Mouse (Mus musculus) midbrain, postnatal 0 days (tissue): Measurements from ENCODE around the gene 4933428G20Rik. TPM values are rescaled to one million over a fixed set of nuclear protein-coding genes. Genes with fewer than 3 reads are reported as not detected.

Experiments used
- ATAC-seq: fragments of 200-750 bp; cut with Nextera tagmentation; 2 replicates; pipeline ENCODE4 v1.8.0; 2017; ENCODE audit warnings: moderate number of reproducible peaks, mild to moderate bottlenecking, moderate TSS enrichment, moderate library complexity; ENCODE audit not compliant: low FRiP score
- DNase-seq: peaks from one replicate; pipeline ENCODE4 v3.0.0-alpha.2; 2015; ENCODE audit warnings: low spot score
- H3K27ac ChIP-seq: fragments of 300-500 bp; sonication (generic); 2 replicates; pipeline ENCODE4 v1.5.1; 2014; ENCODE audit warnings: low read depth, mild to moderate bottlenecking, low read length, mixed read lengths
- H3K27me3 ChIP-seq: fragments of 300-500 bp; sonication (generic); 2 replicates; pipeline ENCODE4 v1.6.1; 2014; ENCODE audit warnings: low read length, control low read depth, mixed read lengths; ENCODE audit not compliant: insufficient read depth
- H3K36me3 ChIP-seq: fragments of 300-500 bp; sonication (generic); 2 replicates; pipeline ENCODE4 v1.6.1; 2014; ENCODE audit warnings: low read length, control low read depth, mixed read lengths; ENCODE audit not compliant: insufficient read depth
- H3K4me1 ChIP-seq: fragments of 300-500 bp; sonication (generic); 2 replicates; pipeline ENCODE4 v1.6.1; 2014; ENCODE audit warnings: mild to moderate bottlenecking, control low read depth, antibody characterized with exemption, low read length, mixed read lengths; ENCODE audit not compliant: insufficient read depth
- H3K4me2 ChIP-seq: fragments of 300-500 bp; sonication (generic); 2 replicates; pipeline ENCODE4 v1.6.1; 2014; ENCODE audit warnings: low read depth, mild to moderate bottlenecking, low read length, mixed read lengths; ENCODE audit not compliant: poor library complexity, severe bottlenecking
- H3K4me3 ChIP-seq: fragments of 300-500 bp; sonication (generic); 2 replicates; pipeline ENCODE4 v1.5.1; 2014; ENCODE audit warnings: low read depth, mild to moderate bottlenecking, low read length, moderate library complexity
- H3K9ac ChIP-seq: fragments of 300-500 bp; sonication (generic); replicated peaks from 2 replicates; pipeline ENCODE4 v1.6.1; 2014; ENCODE audit warnings: mild to moderate bottlenecking, low read length, moderate library complexity, mixed read lengths; ENCODE audit not compliant: poor library complexity, severe bottlenecking
- H3K9me3 ChIP-seq: fragments of 300-500 bp; sonication (generic); 2 replicates; pipeline ENCODE4 v1.6.1; 2016; ENCODE audit warnings: low read length, control low read depth
- CTCF ChIP-seq: IDR thresholded peaks from 2 replicates; pipeline ENCODE4 v1.5.1; 2016; ENCODE audit warnings: antibody characterized with exemption, mild to moderate bottlenecking
- WGBS: fragments of 180-500 bp; shearing (Covaris S2); extraction: QIAGEN DNeasy Blood & Tissue Kit; methylation state at CpG from one replicate; pipeline ENCODE4 v1.1.7; 2014; 5-methylcytosine and 5-hydroxymethylcytosine counted together
- polyA plus RNA-seq: library from polyadenylated mRNA; unstranded; fragments of >200 nt; fragmentation: Nextera tagmentation; extraction: Ambion mirVana; gene quantifications from 2 replicates; pipeline ENCODE4 v1.2.1, GENCODE M21; 2015
- total RNA-seq: library from RNA; depleted of rRNA; stranded (reverse); fragments of >200 nt; gene quantifications from 2 replicates; pipeline ENCODE4 v1.2.3, GENCODE M21; 2014

4933428G20Rik gene
- total and polyA plus RNA-seq, 2 experiments from 2014 or later, result 0.91 TPM; not detected in 1

- H3K9me3 ChIP-seq, result no peaks in the 10 kb centered on the region
- TF ChIP-seq CTCF, result no peak
- WGBS, result 65% methylated on average over 5 of the region's 5 CpGs
- DNase-seq (no peak), ATAC-seq (no peak)
- no peak overlapping the region for H3K9ac ChIP-seq
- H3K36me3 ChIP-seq, result peaks cover 44% of the 10 kb centered on the region
- no peak overlapping the region for H3K4me2 ChIP-seq
- 0 out of 2 replicates have a peak, but pooled peaks cover 7% of the 10 kb centered on the region for H3K27me3 ChIP-seq
- no peak overlapping the region for H3K4me3 ChIP-seq
- peaks cover 4% of the 10 kb centered on the region; the same call in 1 of the 2 replicates for H3K4me1 ChIP-seq
- H3K27ac ChIP-seq, result no peak overlapping the region
Measured at GRCm38 (mm10) chr11:97530961-97531360, 30.8 kb upstream of the 4933428G20Rik start.

GRCm38 (mm10) chr11:97530069-97530468, 29.9 kb upstream of the 4933428G20Rik start:
- TF ChIP-seq CTCF, result no peak
- Histone ChIP-seq H3K4me2 (no peak overlapping the region), H3K9ac (no peak overlapping the region), H3K9me3 (no peaks in the 10 kb centered on the region), H3K4me1 (peaks cover 4% of the 10 kb centered on the region; the same call in 1 of the 2 replicates), H3K4me3 (no peak overlapping the region), H3K27ac (no peak overlapping the region), H3K27me3 (0 out of 2 replicates have a peak, but pooled peaks cover 7% of the 10 kb centered on the region), H3K36me3 (peaks cover 49% of the 10 kb centered on the region)
- WGBS, result 85% methylated on average over 5 of the region's 6 CpGs
- ATAC-seq, result no peak
- DNase-seq, result no peak

DNA sequence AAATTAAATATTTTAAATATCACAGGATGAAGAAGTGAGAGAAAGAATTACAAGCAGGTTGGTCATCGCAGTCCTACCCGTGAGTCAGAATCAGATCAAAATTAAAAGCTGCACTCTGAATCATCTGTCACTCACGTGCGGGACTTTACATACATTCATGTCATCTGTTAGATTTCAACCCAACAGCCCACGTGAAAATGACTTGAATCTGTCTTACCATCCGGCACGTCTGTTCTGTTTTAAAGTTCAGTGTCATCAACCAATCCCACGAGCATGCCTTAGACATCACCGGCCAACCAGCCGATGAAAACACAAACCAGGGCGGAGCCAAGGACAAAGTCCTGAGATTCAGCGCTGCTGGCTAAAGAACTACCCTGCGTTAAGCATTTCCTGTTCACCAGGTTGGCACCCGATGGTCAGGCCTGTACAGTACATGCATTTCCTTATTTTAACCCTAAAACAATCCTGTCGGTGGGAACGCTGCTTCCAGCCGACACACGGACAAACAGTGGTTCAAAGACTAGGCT, 28.2 kb upstream of the 4933428G20Rik start:
- DNase-seq (no peak), ATAC-seq (no peak)
- peaks cover 41% of the 10 kb centered on the region for H3K36me3 ChIP-seq
- H3K9me3 ChIP-seq, result no peaks in the 10 kb centered on the region
- no peak overlapping the region for H3K27ac ChIP-seq
- TF ChIP-seq CTCF, result no peak
- no peaks in the 10 kb centered on the region for H3K27me3 ChIP-seq
- no peak overlapping the region for H3K4me2 ChIP-seq
- peaks cover 5% of the 10 kb centered on the region for H3K4me1 ChIP-seq
- 80% methylated on average over 18 of the region's 18 CpGs for WGBS
- H3K4me3 ChIP-seq, result no peak overlapping the region
- H3K9ac ChIP-seq, result no peak overlapping the region

DNA sequence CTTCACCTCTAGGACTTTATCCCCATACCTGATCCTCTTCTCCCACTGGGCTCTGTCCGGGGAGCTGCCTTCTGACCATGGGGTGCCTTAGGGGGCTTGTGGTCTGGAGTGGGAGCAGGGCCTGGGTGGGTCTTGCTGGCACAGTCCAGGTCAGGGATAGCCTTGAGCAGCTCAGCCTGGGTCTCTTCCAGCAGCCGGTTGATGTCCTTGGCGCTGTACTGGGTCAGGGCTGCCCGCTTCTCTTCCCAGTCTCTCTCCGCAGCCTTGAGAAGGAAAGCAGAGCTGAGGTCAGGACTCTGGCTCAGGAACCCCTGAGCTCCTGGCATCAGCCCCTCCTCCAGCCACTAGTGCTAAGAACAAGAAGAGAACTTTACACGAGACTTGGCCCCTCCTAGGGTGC, 25.2 kb upstream of the 4933428G20Rik start:
- 81% methylated on average over 6 of the region's 6 CpGs for WGBS
- H3K4me1 ChIP-seq, result peaks cover 2% of the 10 kb centered on the region; the same call in 1 of the 2 replicates
- DNase-seq (no peak), ATAC-seq (no peak)
- H3K9me3 ChIP-seq, result no peaks in the 10 kb centered on the region
- H3K9ac ChIP-seq, result 0 out of 2 replicates have a peak overlapping the region, but pooled peaks have one; percentile 19
- peaks cover 56% of the 10 kb centered on the region for H3K36me3 ChIP-seq
- no peak overlapping the region for H3K4me3 ChIP-seq
- TF ChIP-seq CTCF, result no peak
- H3K27ac ChIP-seq, result peak overlapping the region; percentile 6; the same call in 1 of the 2 replicates
- H3K4me2 ChIP-seq, result no peak overlapping the region
- no peaks in the 10 kb centered on the region for H3K27me3 ChIP-seq

GRCm38 (mm10) chr11:97524306-97524705, 24.2 kb upstream of the 4933428G20Rik start:
- Histone ChIP-seq H3K27me3 (no peaks in the 10 kb centered on the region), H3K4me2 (no peak overlapping the region), H3K27ac (0 out of 2 replicates have a peak overlapping the region, but pooled peaks have one; percentile 43), H3K4me1 (peaks cover 2% of the 10 kb centered on the region; the same call in 1 of the 2 replicates), H3K36me3 (peaks cover 62% of the 10 kb centered on the region), H3K4me3 (no peak overlapping the region), H3K9ac (no peak overlapping the region), H3K9me3 (no peaks in the 10 kb centered on the region)
- no peak for TF ChIP-seq CTCF
- DNase-seq (no peak), ATAC-seq (no peak)
- WGBS, result 59% methylated on average over 9 of the region's 9 CpGs

- 4% methylated on average over 1 of the region's 1 CpGs for WGBS
- H3K27ac ChIP-seq, result 0 out of 2 replicates have a peak overlapping the region, but pooled peaks have one; percentile 8
- no peak for TF ChIP-seq CTCF
- ATAC-seq (no peak), DNase-seq (peak; percentile 68)
- H3K36me3 ChIP-seq, result peaks cover 66% of the 10 kb centered on the region
- H3K4me3 ChIP-seq, result no peak overlapping the region
- H3K4me2 ChIP-seq, result no peak overlapping the region
- H3K27me3 ChIP-seq, result no peaks in the 10 kb centered on the region
- peaks cover 2% of the 10 kb centered on the region; the same call in 1 of the 2 replicates for H3K4me1 ChIP-seq
- no peaks in the 10 kb centered on the region for H3K9me3 ChIP-seq
- 0 out of 2 replicates have a peak overlapping the region, but pooled peaks have one; percentile 19 for H3K9ac ChIP-seq
Measured at GRCm38 (mm10) chr11:97523827-97524261, 23.7 kb upstream of the 4933428G20Rik start.
